Mouse (Mus musculus): Measurements from ENCODE around the gene Taf11.
A peak's percentile ranks its signal among the peaks of the same experiment; 100 is the strongest.

GRCm38 (mm10) chr17:27925054-27925453, 15.4 kb upstream of the Taf11 start:
- TF ChIP-seq CTCF (IDR thresholded peaks at IDR 0.05) (no peak), EP300 (IDR thresholded peaks at IDR 0.05) (peak; percentile 98)

All from lung, postnatal 0 days (tissue).